Mouse (Mus musculus): Measurements from ENCODE around the gene Bhlha9. TPM values are rescaled to one million over a fixed set of nuclear protein-coding genes. Genes with fewer than 3 reads are reported as not detected.

Bhlha9 gene
- polyA plus RNA-seq (2012; rRNA removed) = 1.5 and 1.9 TPM in 2 replicates

GRCm38 (mm10) chr11:76671871-76672475 lies at the start of gene Bhlha9:
Gene Bhlha9, plus strand, starts transcription at chr11:76672470.

DNA sequence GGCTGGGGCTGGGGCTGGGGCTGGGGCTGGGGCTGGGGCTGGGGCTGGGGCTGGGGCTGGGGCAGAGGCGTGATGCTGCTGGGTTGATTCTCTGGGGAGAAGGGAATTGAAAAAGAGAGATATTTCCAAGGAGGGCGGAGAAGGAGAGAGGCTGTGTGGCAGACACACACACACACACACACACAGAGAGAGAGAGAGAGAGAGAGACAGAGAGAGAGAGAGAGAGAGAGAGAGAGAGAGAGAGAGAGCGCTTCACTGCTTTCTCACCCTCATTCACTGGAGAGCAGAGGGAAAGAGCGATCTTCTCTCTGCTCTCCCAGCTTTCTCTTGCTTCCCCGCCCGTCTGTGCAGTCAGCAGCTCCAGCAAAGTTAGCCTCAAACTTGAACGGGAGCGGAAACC lies 7.2 kb downstream of the Bhlha9 start, which contains the start of gene Trarg1:
Gene Trarg1, plus strand, starts transcription at position 301 of the 400 bp plus-strand sequence.

Other genes with a start within 250 kb of the Bhlha9 start
- gene Abr, start 50.2 kb upstream of the Bhlha9 start, polyA plus RNA-seq (2012; rRNA removed) = 205 and 227 TPM in 2 replicates
- gene Trarg1, start 7.3 kb downstream of the Bhlha9 start, polyA plus RNA-seq (2012; rRNA removed) = 0.14 and 1.0 TPM in 2 replicates
- gene Gosr1, start 91.1 kb downstream of the Bhlha9 start, polyA plus RNA-seq (2012; rRNA removed) = 24.2 and 24.9 TPM in 2 replicates
- gene Cpd, start 174.5 kb downstream of the Bhlha9 start, polyA plus RNA-seq (2012; rRNA removed) = 19.9 and 20.8 TPM in 2 replicates
- gene Tmigd1, start 229.7 kb downstream of the Bhlha9 start, polyA plus RNA-seq (2012; rRNA removed) = 0.04 TPM in 1 of 2 replicates, not detected in the other